Mouse (Mus musculus) CH12.LX (cell line): ENCODE data around the gene Ntm.

Experiments used
- CTCF ChIP-seq, 2 experiments: IDR thresholded peaks in 1 of 2; conservative IDR thresholded peaks in 1 of 2; 2 replicates each; pipeline ENCODE4 v1.5.1; 2011 to 2012; ENCODE audit warnings: low read depth in 2 of 2, low read length in 2 of 2, improper control_type of control experiment in 1 of 2, inconsistent platforms in 1 of 2, mild to moderate bottlenecking in 1 of 2, moderate library complexity in 1 of 2
- EP300 ChIP-seq: IDR thresholded peaks from 2 replicates; pipeline ENCODE4 v1.6.1; 2011; ENCODE audit warnings: low read length, improper control_type of control experiment
- KAT2A ChIP-seq: IDR thresholded peaks from 2 replicates; pipeline ENCODE4 v1.6.1; 2012; ENCODE audit warnings: low read length, improper control_type of control experiment, inconsistent platforms; ENCODE audit not compliant: insufficient replicate concordance
- MAX ChIP-seq: IDR thresholded peaks from 2 replicates; pipeline ENCODE4 v1.6.1; 2011; ENCODE audit warnings: low read length, improper control_type of control experiment
- POLR2A ChIP-seq: IDR thresholded peaks from 2 replicates; pipeline ENCODE4 v1.6.1; 2011; ENCODE audit warnings: low read depth, mild to moderate bottlenecking, improper control_type of control experiment, low read length
- POLR2AphosphoS2 ChIP-seq: IDR thresholded peaks from 2 replicates; pipeline ENCODE4 v1.6.1; 2011; ENCODE audit warnings: low read depth, low read length, improper control_type of control experiment
- ZC3H11A ChIP-seq: IDR thresholded peaks from 2 replicates; pipeline ENCODE4 v1.6.1; 2012; ENCODE audit warnings: low read depth, mild to moderate bottlenecking, inconsistent platforms, low read length, improper control_type of control experiment
- ZNF384 ChIP-seq: IDR thresholded peaks from 2 replicates; pipeline ENCODE4 v1.6.1; 2012; ENCODE audit warnings: low read depth, low read length, improper control_type of control experiment, inconsistent platforms

- TF ChIP-seq POLR2AphosphoS2 (no peak), CTCF (conservative IDR thresholded peaks at IDR 0.05 in 1 of 2, IDR thresholded peaks at IDR 0.05 in 1 of 2; ENCODE audit: low read depth in 2 of 2, low read length in 2 of 2) (no peak), EP300 (no peak), POLR2A (no peak), ZNF384 (no peak), MAX (no peak), KAT2A (no peak), ZC3H11A (no peak)
These were observed 754.8 kb downstream of the Ntm start for GRCm38 (mm10) chr9:29208142-29208541.
